Mouse (Mus musculus): Measurements from ENCODE around the gene Stfa2l1. TPM values are rescaled to one million over a fixed set of nuclear protein-coding genes. Genes with fewer than 3 reads are reported as not detected.
"Not testable (repeated sequence)": the region's sequence is repeated elsewhere in the genome, so short reads cannot be mapped to it uniquely, and the experiment has no call there.

Gene Stfa2l1
- not detected for total RNA-seq (2021)
- long read RNA-seq, experiment 1 = 0 reads
- long read RNA-seq, experiment 2 = 0 reads

GRCm38 (mm10) chr16:36156402-36156975 lies at the start of gene Stfa2l1:
TSS of gene Stfa2l1 (plus strand) at chr16:36156811.
- no peak for DNase-seq (ENCODE audit: low spot score in 2 of 2)
- intact Hi-C loops (cut with DNase I) = no loop called here

GRCm38 (mm10) chr16:36111486-36111885 lies 45.1 kb upstream of the Stfa2l1 start:
- DNase-seq (ENCODE audit: low spot score in 2 of 2); intact Hi-C loops (cut with DNase I): not testable (repeated sequence)

- intact Hi-C loops (cut with DNase I); DNase-seq (ENCODE audit: low spot score in 2 of 2): not testable (repeated sequence)
Observed at GRCm38 (mm10) chr16:36115751-36116150, 40.9 kb upstream of the Stfa2l1 start.

GRCm38 (mm10) chr16:36128092-36128491 lies 28.5 kb upstream of the Stfa2l1 start:
- intact Hi-C loops (cut with DNase I) = no loop called here
- no peak for DNase-seq (ENCODE audit: low spot score in 2 of 2)

GRCm38 (mm10) chr16:36131141-36131540 lies 25.5 kb upstream of the Stfa2l1 start, which contains the start of gene Csta1:
TSS of gene Csta1 (minus strand) at chr16:36131241.
- DNase-seq (ENCODE audit: low spot score in 2 of 2) = no peak
- intact Hi-C loops (cut with DNase I) = no loop called here

GRCm38 (mm10) chr16:36138201-36138600 lies 18.4 kb upstream of the Stfa2l1 start:
- intact Hi-C loops (cut with DNase I) = no loop called here
- no peak for DNase-seq (ENCODE audit: low spot score in 2 of 2)

GRCm38 (mm10) chr16:36167841-36168240 lies 11.2 kb downstream of the Stfa2l1 start:
- DNase-seq (ENCODE audit: low spot score in 2 of 2); intact Hi-C loops (cut with DNase I): not testable (repeated sequence)

GRCm38 (mm10) chr16:36176108-36176507 lies 19.5 kb downstream of the Stfa2l1 start:
- intact Hi-C loops (cut with DNase I) = no loop called here
- DNase-seq (ENCODE audit: low spot score in 2 of 2) = no peak

GRCm38 (mm10) chr16:36179910-36180309 lies 23.3 kb downstream of the Stfa2l1 start:
- intact Hi-C loops (cut with DNase I) = no loop called here
- DNase-seq (ENCODE audit: low spot score in 2 of 2) = no peak

GRCm38 (mm10) chr16:36183912-36184311 lies 27.3 kb downstream of the Stfa2l1 start, which contains the start of gene Gm5483:
TSS of gene Gm5483 (plus strand) at chr16:36184212.
- not testable (repeated sequence) for DNase-seq (ENCODE audit: low spot score in 2 of 2)

GRCm38 (mm10) chr16:36199226-36199625 lies 42.6 kb downstream of the Stfa2l1 start:
- intact Hi-C loops (cut with DNase I) = no loop called here
- DNase-seq (ENCODE audit: low spot score in 2 of 2) = no peak

More at GRCm38 (mm10) chr16:36183912-36184311, 27.3 kb downstream of the Stfa2l1 start, which contains the start of gene Gm5483:
- intact Hi-C loops (cut with DNase I) = not testable (repeated sequence)

- DNase-seq (ENCODE audit: low spot score in 2 of 2) = no peak
- intact Hi-C loops (cut with DNase I) = no loop called here
Observed at GRCm38 (mm10) chr16:36203846-36204245, 47.2 kb downstream of the Stfa2l1 start.

- DNase-seq (ENCODE audit: low spot score in 2 of 2); intact Hi-C loops (cut with DNase I): not testable (repeated sequence)
Observed at GRCm38 (mm10) chr16:36205684-36206083, 49.1 kb downstream of the Stfa2l1 start.

- intact Hi-C loops (cut with DNase I) = no loop called here
- no peak for DNase-seq (ENCODE audit: low spot score in 2 of 2)
Observed at GRCm38 (mm10) chr16:36209967-36210453, 53.4 kb downstream of the Stfa2l1 start, which contains the start of gene Gm5416. TSS of gene Gm5416 (plus strand) at chr16:36210403.

Other genes starting within 250 kb of the Stfa2l1 start
- gene Parp9, start 218.3 kb upstream of the Stfa2l1 start, total RNA-seq (2021) = 1 to 10 TPM; 2.1 TPM
- gene Dtx3l, start 217.7 kb upstream of the Stfa2l1 start, total RNA-seq (2021) = 1 to 10 TPM; 2.0 to 2.9 TPM
- 100 to 1,000 TPM; 119 to 122 TPM for gene Kpna1, start 178.1 kb upstream of the Stfa2l1 start, total RNA-seq (2021)
- 1 to 10 TPM; 3.6 to 3.9 TPM for gene Wdr5b, start 115.6 kb upstream of the Stfa2l1 start, total RNA-seq (2021)
- gene Fam162a, start 85.2 kb upstream of the Stfa2l1 start, total RNA-seq (2021) = 10 to 100 TPM; 66.1 to 66.4 TPM
- 10 to 100 TPM; 18.6 to 21.3 TPM for gene Ccdc58, start 85.1 kb upstream of the Stfa2l1 start, total RNA-seq (2021)
- gene Csta1, start 25.6 kb upstream of the Stfa2l1 start, total RNA-seq (2021) = not detected
- not detected for gene Gm5483, start 27.4 kb downstream of the Stfa2l1 start, total RNA-seq (2021)
- gene Gm5416, start 53.6 kb downstream of the Stfa2l1 start, total RNA-seq (2021) = not detected
- not detected for gene 2010005H15Rik, start 64.7 kb downstream of the Stfa2l1 start, total RNA-seq (2021)
- not detected for gene Stfa1, start 120.1 kb downstream of the Stfa2l1 start, total RNA-seq (2021)
- gene BC117090, start 177.5 kb downstream of the Stfa2l1 start, total RNA-seq (2021) = not detected
- gene BC100530, start 210.9 kb downstream of the Stfa2l1 start, total RNA-seq (2021) = not detected

Measured in left cerebral cortex, postnatal 14 days (tissue).